Mouse (Mus musculus) heart, embryonic 15.5 days (tissue): ENCODE results near the gene Cd79a. TPM values are rescaled to one million over a fixed set of nuclear protein-coding genes. Genes with fewer than 3 reads are reported as not detected.
"Not testable (repeated sequence)": the region's sequence is repeated elsewhere in the genome, so short reads cannot be mapped to it uniquely, and the experiment has no call there.

Experiments used
- ATAC-seq: fragments of 200-750 bp; cut with Nextera tagmentation; replicated peaks from 2 replicates; pipeline ENCODE4 v1.8.0; 2017; ENCODE audit warnings: low read depth, moderate TSS enrichment; ENCODE audit not compliant: insufficient number of reproducible peaks, insufficient read depth, low FRiP score
- H3K27ac ChIP-seq: fragments of 300-500 bp; sonication (generic); 2 replicates; pipeline ENCODE4 v1.5.1; 2015; ENCODE audit warnings: mild to moderate bottlenecking, inconsistent platforms
- H3K27me3 ChIP-seq: fragments of 300-500 bp; sonication (generic); 2 replicates; pipeline ENCODE4 v1.6.1; 2015; ENCODE audit warnings: inconsistent platforms
- H3K36me3 ChIP-seq: fragments of 300-500 bp; sonication (generic); 2 replicates; pipeline ENCODE4 v1.6.1; 2015; ENCODE audit warnings: mild to moderate bottlenecking, inconsistent platforms
- H3K4me1 ChIP-seq: fragments of 300-500 bp; sonication (generic); replicated peaks from 2 replicates; pipeline ENCODE4 v1.6.1; 2015; ENCODE audit warnings: inconsistent platforms
- H3K4me2 ChIP-seq: fragments of 300-500 bp; sonication (generic); 2 replicates; pipeline ENCODE4 v1.6.1; 2015; ENCODE audit warnings: inconsistent platforms, mild to moderate bottlenecking, moderate library complexity
- H3K4me3 ChIP-seq: fragments of 300-500 bp; sonication (generic); 2 replicates; pipeline ENCODE4 v1.5.1; 2015; ENCODE audit warnings: mild to moderate bottlenecking, inconsistent platforms
- H3K9ac ChIP-seq: fragments of 300-500 bp; sonication (generic); 2 replicates; pipeline ENCODE4 v1.6.1; 2015; ENCODE audit warnings: mild to moderate bottlenecking, inconsistent platforms
- H3K9me3 ChIP-seq: fragments of 300-500 bp; sonication (generic); replicated peaks from 2 replicates; pipeline ENCODE4 v1.6.1; 2016; ENCODE audit warnings: inconsistent platforms
- WGBS: fragments of 180-500 bp; shearing (Covaris S2); methylation state at CpG from one replicate; pipeline ENCODE4 v1.1.7; 2015; ENCODE audit warnings: mixed read lengths; 5-methylcytosine and 5-hydroxymethylcytosine counted together
- polyA plus RNA-seq: library from polyadenylated mRNA; unstranded; fragments of >200 nt; fragmentation: Nextera tagmentation; extraction: Ambion mirVana; gene quantifications from 2 replicates; pipeline ENCODE4 v1.2.1, GENCODE M21; 2015

Cd79a gene
- polyA plus RNA-seq, 1 experiment from 2014 or later = 0.21 TPM

DNA sequence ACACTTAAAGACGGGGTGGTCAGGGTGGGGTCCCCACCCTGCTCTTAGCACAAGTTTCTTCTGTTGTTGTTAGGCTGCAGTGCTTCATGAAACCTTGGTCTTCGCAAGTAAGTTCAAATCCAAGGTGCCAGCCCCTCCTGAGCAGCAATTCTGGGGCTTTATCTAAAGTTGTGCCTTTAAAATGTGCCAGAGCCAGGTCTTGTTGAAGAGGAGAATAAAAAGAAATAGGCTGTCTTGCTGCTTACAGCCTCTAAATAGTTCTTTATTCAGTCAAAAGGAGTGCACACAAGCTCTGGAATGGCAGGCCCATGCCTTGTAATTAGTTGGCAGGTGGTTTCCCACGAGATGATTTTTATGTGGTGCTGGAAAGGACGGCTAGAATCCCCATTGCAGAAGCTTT is 10.1 kb upstream of the Cd79a start:
- WGBS = 72% methylated on average over 4 of the region's 4 CpGs
- H3K4me1 ChIP-seq = peaks cover 31% of the 10 kb centered on the region
- H3K9me3 ChIP-seq = no peaks in the 10 kb centered on the region
- H3K27ac ChIP-seq = 0 out of 2 replicates have a peak overlapping the region, but pooled peaks have one; percentile 4
- 0 out of 2 replicates have a peak overlapping the region, but pooled peaks have one; percentile 87 for H3K4me3 ChIP-seq
- H3K36me3 ChIP-seq = peaks cover 47% of the 10 kb centered on the region
- H3K27me3 ChIP-seq = no peaks in the 10 kb centered on the region
- peak overlapping the region; percentile 99; the same call in 1 of the 2 replicates for H3K9ac ChIP-seq
- ATAC-seq = no peak
- H3K4me2 ChIP-seq = peak overlapping the region; percentile 69; the same call in 1 of the 2 replicates

GRCm38 (mm10) chr7:24889431-24890220 is 7.6 kb upstream of the Cd79a start:
- Histone ChIP-seq H3K27ac (peak overlapping the region; percentile 40; the same call in 1 of the 2 replicates), H3K27me3 (no peaks in the 10 kb centered on the region), H3K4me1 (peaks cover 28% of the 10 kb centered on the region), H3K9ac (no peak overlapping the region), H3K9me3 (no peaks in the 10 kb centered on the region), H3K4me3 (no peak overlapping the region), H3K4me2 (no peak overlapping the region), H3K36me3 (peaks cover 47% of the 10 kb centered on the region)
- no peak for ATAC-seq
- WGBS = 80% methylated on average over 6 of the region's 6 CpGs

GRCm38 (mm10) chr7:24890281-24891216 is 6.6 kb upstream of the Cd79a start:
- Histone ChIP-seq H3K27me3 (no peaks in the 10 kb centered on the region), H3K27ac (peak overlapping the region; percentile 40; the same call in 1 of the 2 replicates), H3K4me3 (no peak overlapping the region), H3K4me1 (peaks cover 25% of the 10 kb centered on the region), H3K9me3 (no peaks in the 10 kb centered on the region), H3K9ac (no peak overlapping the region), H3K4me2 (no peak overlapping the region), H3K36me3 (peaks cover 47% of the 10 kb centered on the region)
- ATAC-seq = peak; percentile 69
- WGBS = 26% methylated on average over 10 of the region's 10 CpGs

- H3K36me3 ChIP-seq = peaks cover 39% of the 10 kb centered on the region
- no peak overlapping the region for H3K27ac ChIP-seq
- H3K9me3 ChIP-seq = no peaks in the 10 kb centered on the region
- no peak overlapping the region for H3K4me3 ChIP-seq
- H3K4me1 ChIP-seq = peaks cover 16% of the 10 kb centered on the region
- H3K4me2 ChIP-seq = no peak overlapping the region
- no peak for ATAC-seq
- H3K27me3 ChIP-seq = no peaks in the 10 kb centered on the region
- WGBS = 76% methylated on average over 3 of the region's 3 CpGs
- no peak overlapping the region for H3K9ac ChIP-seq
Measured at GRCm38 (mm10) chr7:24891241-24892124, 5.7 kb upstream of the Cd79a start.

GRCm38 (mm10) chr7:24892125-24892583 is 5.0 kb upstream of the Cd79a start:
- no peak for ATAC-seq
- 80% methylated on average over 2 of the region's 2 CpGs for WGBS
- Histone ChIP-seq H3K27me3 (no peaks in the 10 kb centered on the region), H3K27ac (no peak overlapping the region), H3K4me1 (peaks cover 9% of the 10 kb centered on the region), H3K9me3 (no peaks in the 10 kb centered on the region), H3K36me3 (peaks cover 32% of the 10 kb centered on the region), H3K9ac (no peak overlapping the region), H3K4me3 (no peak overlapping the region), H3K4me2 (no peak overlapping the region)

- not testable (repeated sequence) for H3K4me1 ChIP-seq
- 78% methylated on average over 2 of the region's 2 CpGs for WGBS
Measured at GRCm38 (mm10) chr7:24895749-24896148, 1.4 kb upstream of the Cd79a start.

GRCm38 (mm10) chr7:24896269-24896668 is 912 bp upstream of the Cd79a start:
- WGBS = 91% methylated on average over 8 of the region's 8 CpGs
- no peak for ATAC-seq

More at GRCm38 (mm10) chr7:24895749-24896148, 1.4 kb upstream of the Cd79a start:
- H3K4me2 ChIP-seq, H3K27ac ChIP-seq, H3K4me3 ChIP-seq, H3K9ac ChIP-seq, H3K27me3 ChIP-seq, ATAC-seq, H3K9me3 ChIP-seq, H3K36me3 ChIP-seq: not testable (repeated sequence)

DNA sequence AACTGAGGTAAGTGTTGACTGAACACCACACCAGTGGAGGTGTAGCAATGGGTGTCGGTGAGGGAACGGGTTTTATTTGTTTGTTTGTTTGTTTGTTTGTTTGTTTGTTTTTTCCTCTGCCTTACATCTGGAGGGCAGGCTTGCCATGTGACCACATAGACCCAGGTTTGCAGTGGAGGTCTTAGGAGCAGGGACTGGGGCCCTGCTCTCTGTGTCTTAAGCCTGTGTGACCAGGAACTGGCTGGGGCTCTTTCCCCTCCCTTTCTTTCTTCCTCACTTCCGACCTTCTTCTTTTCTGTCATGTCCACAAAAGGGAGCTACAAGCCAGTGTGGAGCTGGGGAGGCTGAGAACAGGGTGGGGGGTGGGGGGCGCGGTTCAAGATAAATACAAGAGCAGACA is 778 bp downstream of the Cd79a start:
- no peak overlapping the region for H3K9ac ChIP-seq
- H3K27ac ChIP-seq = no peak overlapping the region
- H3K9me3 ChIP-seq = no peaks in the 10 kb centered on the region
- WGBS = 70% methylated on average over 5 of the region's 5 CpGs
- no peak for ATAC-seq
- H3K4me3 ChIP-seq = no peak overlapping the region
- no peaks in the 10 kb centered on the region for H3K36me3 ChIP-seq
- H3K4me2 ChIP-seq = no peak overlapping the region
- no peaks in the 10 kb centered on the region for H3K27me3 ChIP-seq
- H3K4me1 ChIP-seq = peaks cover 10% of the 10 kb centered on the region

More at GRCm38 (mm10) chr7:24896269-24896668, 912 bp upstream of the Cd79a start:
- Histone ChIP-seq H3K4me2 (no peak overlapping the region), H3K4me1 (no peaks in the 10 kb centered on the region), H3K9ac (no peak overlapping the region), H3K4me3 (no peak overlapping the region), H3K9me3 (no peaks in the 10 kb centered on the region), H3K27ac (no peak overlapping the region), H3K36me3 (no peaks in the 10 kb centered on the region), H3K27me3 (no peaks in the 10 kb centered on the region)

- WGBS = 75% methylated on average over 6 of the region's 6 CpGs
- no peak for ATAC-seq
Measured at GRCm38 (mm10) chr7:24901114-24901513, 3.9 kb downstream of the Cd79a start.

GRCm38 (mm10) chr7:24901842-24902241 is 4.7 kb downstream of the Cd79a start:
- no peak for ATAC-seq
- Histone ChIP-seq H3K27ac (peak overlapping the region; percentile 87), H3K36me3 (no peaks in the 10 kb centered on the region), H3K9ac (0 out of 2 replicates have a peak overlapping the region, but pooled peaks have one; percentile 75), H3K4me1 (peaks cover 34% of the 10 kb centered on the region), H3K27me3 (no peaks in the 10 kb centered on the region), H3K9me3 (no peaks in the 10 kb centered on the region), H3K4me2 (peak overlapping the region; percentile 81), H3K4me3 (peak overlapping the region; percentile 64)
- WGBS = 39% methylated on average over 1 of the region's 1 CpGs

More at GRCm38 (mm10) chr7:24901114-24901513, 3.9 kb downstream of the Cd79a start:
- Histone ChIP-seq H3K9me3 (no peaks in the 10 kb centered on the region), H3K27me3 (no peaks in the 10 kb centered on the region), H3K9ac (no peak overlapping the region), H3K36me3 (no peaks in the 10 kb centered on the region), H3K4me3 (no peak overlapping the region), H3K4me1 (peaks cover 27% of the 10 kb centered on the region), H3K4me2 (no peak overlapping the region), H3K27ac (no peak overlapping the region)
